Mouse (Mus musculus): ENCODE measurements around the gene Cxcr5. TPM values are rescaled to one million over a fixed set of nuclear protein-coding genes. Genes with fewer than 3 reads are reported as not detected.

Gene Cxcr5
- polyA plus RNA-seq, 1 experiment from 2014 or later = 0.05 TPM

DNA sequence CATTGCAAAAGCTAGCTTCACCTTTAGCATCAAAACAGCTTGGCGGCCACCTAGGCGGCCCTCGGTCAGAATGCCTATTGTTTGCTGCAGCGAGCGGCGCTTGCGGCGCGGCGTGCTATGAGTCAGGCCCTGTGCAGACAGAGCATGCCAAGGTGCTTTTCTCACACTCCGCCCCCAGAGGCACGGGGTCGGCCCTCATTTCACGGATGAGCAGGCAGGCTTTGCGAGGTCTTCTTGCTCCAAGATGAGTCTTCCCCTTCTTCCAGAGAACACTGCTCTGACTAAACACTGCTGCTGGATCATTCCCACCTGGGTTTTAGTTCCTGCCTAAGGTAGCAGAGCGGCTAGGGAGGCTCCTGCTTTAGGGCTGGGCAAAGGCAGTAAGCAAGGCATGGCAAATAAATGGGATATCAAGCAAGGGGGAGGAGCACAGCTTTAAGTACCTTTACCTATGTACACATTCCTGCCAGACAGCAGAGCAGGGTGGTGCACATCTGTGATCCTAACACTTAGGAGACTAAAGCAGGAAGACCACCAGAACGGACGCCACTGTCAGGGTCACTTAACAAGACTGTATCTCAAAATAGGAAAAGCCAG, 37.3 kb upstream of the Cxcr5 start:
- peak overlapping the region; percentile 64 for H3K4me2 ChIP-seq
- H3K4me3 ChIP-seq = peak overlapping the region; percentile 35
- whole genome bisulfite sequencing = 6% methylated on average over 18 of the region's 18 CpGs
- H3K9ac ChIP-seq = peak overlapping the region; percentile 41
- no peak overlapping the region for H3K27ac ChIP-seq
- H3K36me3 ChIP-seq = no peaks in the 10 kb centered on the region
- peaks cover 29% of the 10 kb centered on the region for H3K4me1 ChIP-seq (replicated peaks)
- 0 out of 2 replicates have a peak, but pooled peaks have one; percentile 53 for ATAC-seq (replicated peaks; ENCODE audit: insufficient number of reproducible peaks, insufficient read depth, low FRiP score, low read depth)
- H3K27me3 ChIP-seq = no peaks in the 10 kb centered on the region
- H3K9me3 ChIP-seq (replicated peaks) = no peaks in the 10 kb centered on the region

DNA sequence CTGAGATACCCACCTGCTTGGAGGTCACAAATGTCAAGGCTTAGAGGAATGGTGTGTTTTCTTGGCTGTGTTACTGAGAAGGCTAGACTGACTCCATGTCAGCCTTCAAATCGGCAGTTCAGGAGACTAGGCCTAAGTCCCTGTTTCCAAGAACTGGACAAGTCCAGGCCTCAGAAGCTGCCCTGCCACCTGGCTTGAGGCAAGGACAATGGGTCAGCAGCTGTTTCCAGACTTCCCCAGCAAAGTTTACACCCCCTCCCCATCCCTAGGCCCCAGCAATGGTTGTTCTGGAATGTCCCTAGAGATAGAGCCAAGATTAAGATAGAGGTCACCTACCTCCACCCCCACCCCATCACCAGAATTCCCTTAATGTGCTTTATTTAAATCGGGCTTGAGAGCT, 36.1 kb upstream of the Cxcr5 start:
- 81% methylated on average over 2 of the region's 2 CpGs for WGBS
- no peak for ATAC-seq (replicated peaks; ENCODE audit: insufficient number of reproducible peaks, insufficient read depth, low FRiP score, low read depth)
- H3K9me3 ChIP-seq (replicated peaks) = no peaks in the 10 kb centered on the region

GRCm38 (mm10) chr9:44595537-44595930, 33.9 kb upstream of the Cxcr5 start:
- Histone ChIP-seq H3K4me1 (replicated peaks) (peaks cover 22% of the 10 kb centered on the region), H3K4me2 (no peak overlapping the region), H3K9me3 (replicated peaks) (no peaks in the 10 kb centered on the region), H3K9ac (no peak overlapping the region), H3K27ac (no peak overlapping the region), H3K36me3 (no peaks in the 10 kb centered on the region), H3K4me3 (no peak overlapping the region), H3K27me3 (no peaks in the 10 kb centered on the region)
- 80% methylated on average over 1 of the region's 1 CpGs for WGBS
- no peak for ATAC-seq (replicated peaks; ENCODE audit: insufficient number of reproducible peaks, insufficient read depth, low FRiP score, low read depth)

More for the DNA sequence above, 36.1 kb upstream of the Cxcr5 start:
- H3K4me1 ChIP-seq (replicated peaks) = peaks cover 24% of the 10 kb centered on the region
- no peak overlapping the region for H3K9ac ChIP-seq
- no peak overlapping the region for H3K27ac ChIP-seq
- no peak overlapping the region for H3K4me2 ChIP-seq
- no peaks in the 10 kb centered on the region for H3K36me3 ChIP-seq
- no peak overlapping the region for H3K4me3 ChIP-seq
- H3K27me3 ChIP-seq = no peaks in the 10 kb centered on the region

GRCm38 (mm10) chr9:44594901-44595536, 33.3 kb upstream of the Cxcr5 start:
- no peak overlapping the region for H3K4me3 ChIP-seq
- no peaks in the 10 kb centered on the region for H3K36me3 ChIP-seq
- H3K27ac ChIP-seq = no peak overlapping the region
- H3K9me3 ChIP-seq (replicated peaks) = no peaks in the 10 kb centered on the region
- ATAC-seq (replicated peaks; ENCODE audit: insufficient number of reproducible peaks, insufficient read depth, low FRiP score, low read depth) = no peak
- WGBS = 84% methylated on average over 9 of the region's 9 CpGs
- H3K4me1 ChIP-seq (replicated peaks) = peaks cover 20% of the 10 kb centered on the region
- no peak overlapping the region for H3K4me2 ChIP-seq
- no peaks in the 10 kb centered on the region for H3K27me3 ChIP-seq
- H3K9ac ChIP-seq = no peak overlapping the region

- WGBS = 72% methylated on average over 4 of the region's 4 CpGs
- H3K4me3 ChIP-seq = no peak overlapping the region
- peaks cover 9% of the 10 kb centered on the region for H3K4me1 ChIP-seq (replicated peaks)
- ATAC-seq (replicated peaks; ENCODE audit: insufficient number of reproducible peaks, insufficient read depth, low FRiP score, low read depth) = no peak
- H3K4me2 ChIP-seq = no peak overlapping the region
- no peaks in the 10 kb centered on the region for H3K36me3 ChIP-seq
- H3K9ac ChIP-seq = no peak overlapping the region
- H3K27ac ChIP-seq = no peak overlapping the region
- H3K9me3 ChIP-seq (replicated peaks) = no peaks in the 10 kb centered on the region
- H3K27me3 ChIP-seq = no peaks in the 10 kb centered on the region
These were observed 32.2 kb upstream of the Cxcr5 start for GRCm38 (mm10) chr9:44593886-44594285.

DNA sequence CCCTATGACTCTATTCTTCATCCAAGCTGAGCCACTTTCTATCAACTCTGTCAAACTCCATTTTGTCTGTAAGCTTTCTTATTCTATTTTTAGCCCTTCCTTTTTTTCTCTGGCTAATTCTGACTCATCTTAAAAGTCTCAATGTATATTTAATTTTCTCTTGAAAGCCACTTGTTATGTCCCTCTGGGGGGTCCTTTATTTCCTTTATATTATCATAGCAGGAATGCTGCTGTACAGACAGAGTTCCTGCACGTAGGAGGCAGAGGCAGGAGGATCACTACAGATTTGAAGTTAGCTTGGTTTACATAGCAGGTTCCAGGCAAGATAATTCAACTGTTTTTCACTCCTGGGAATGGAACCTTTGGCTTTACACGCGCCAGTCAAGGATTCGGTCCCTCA, 31.5 kb upstream of the Cxcr5 start:
- Histone ChIP-seq H3K4me2 (no peak overlapping the region), H3K27me3 (no peaks in the 10 kb centered on the region), H3K9me3 (replicated peaks) (no peaks in the 10 kb centered on the region), H3K9ac (no peak overlapping the region), H3K4me3 (no peak overlapping the region), H3K4me1 (replicated peaks) (0 out of 2 replicates have a peak, but pooled peaks cover 3% of the 10 kb centered on the region), H3K36me3 (no peaks in the 10 kb centered on the region), H3K27ac (no peak overlapping the region)
- ATAC-seq (replicated peaks; ENCODE audit: insufficient number of reproducible peaks, insufficient read depth, low FRiP score, low read depth) = no peak
- 80% methylated on average over 4 of the region's 4 CpGs for WGBS

DNA sequence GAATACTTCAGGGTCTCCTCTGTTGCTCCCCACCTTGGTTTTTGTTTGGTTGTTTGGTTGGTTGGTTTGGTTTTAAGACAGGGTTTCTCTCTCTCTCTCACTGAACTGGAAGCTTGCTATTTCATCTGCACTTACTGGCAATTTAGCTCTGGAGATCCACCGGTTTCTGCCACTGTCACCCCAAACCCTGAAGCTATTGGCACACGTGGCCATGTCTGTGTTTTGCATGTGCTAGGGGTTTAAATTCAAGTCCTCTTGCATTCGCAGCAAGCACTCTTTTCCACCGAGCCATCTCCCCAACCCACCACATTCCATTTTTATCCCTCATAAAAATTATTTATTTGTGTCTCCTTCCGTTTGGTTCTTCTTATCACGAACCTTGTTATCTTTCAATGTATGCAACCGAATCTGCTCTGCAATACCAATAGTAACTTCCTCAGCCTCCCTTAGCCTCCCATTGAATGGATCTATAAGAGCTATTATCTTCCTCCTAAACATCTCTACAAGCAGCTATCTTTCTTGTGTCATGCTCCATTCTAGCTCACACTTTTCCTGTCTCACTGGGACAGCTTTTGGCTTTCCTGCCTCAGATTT, 30.0 kb upstream of the Cxcr5 start:
- Histone ChIP-seq H3K9ac (no peak overlapping the region), H3K27ac (no peak overlapping the region), H3K36me3 (no peaks in the 10 kb centered on the region), H3K4me3 (no peak overlapping the region), H3K4me2 (no peak overlapping the region), H3K9me3 (replicated peaks) (no peaks in the 10 kb centered on the region), H3K27me3 (no peaks in the 10 kb centered on the region), H3K4me1 (replicated peaks) (0 out of 2 replicates have a peak, but pooled peaks cover 1% of the 10 kb centered on the region)
- 58% methylated on average over 7 of the region's 7 CpGs for WGBS
- no peak for ATAC-seq (replicated peaks; ENCODE audit: insufficient number of reproducible peaks, insufficient read depth, low FRiP score, low read depth)

- H3K27ac ChIP-seq = no peak overlapping the region
- no peaks in the 10 kb centered on the region for H3K36me3 ChIP-seq
- H3K9ac ChIP-seq = no peak overlapping the region
- H3K9me3 ChIP-seq (replicated peaks) = no peaks in the 10 kb centered on the region
- H3K4me3 ChIP-seq = no peak overlapping the region
- no peak for ATAC-seq (replicated peaks; ENCODE audit: insufficient number of reproducible peaks, insufficient read depth, low FRiP score, low read depth)
- H3K27me3 ChIP-seq = no peaks in the 10 kb centered on the region
- no peaks in the 10 kb centered on the region for H3K4me1 ChIP-seq (replicated peaks)
- WGBS = 38% methylated on average over 2 of the region's 2 CpGs
- H3K4me2 ChIP-seq = no peak overlapping the region
These were observed 29.3 kb upstream of the Cxcr5 start for GRCm38 (mm10) chr9:44590969-44591368.

- Histone ChIP-seq H3K9ac (no peak overlapping the region), H3K9me3 (replicated peaks) (no peaks in the 10 kb centered on the region), H3K36me3 (no peaks in the 10 kb centered on the region), H3K4me2 (no peak overlapping the region), H3K27ac (no peak overlapping the region), H3K4me3 (no peak overlapping the region), H3K4me1 (replicated peaks) (no peaks in the 10 kb centered on the region), H3K27me3 (no peaks in the 10 kb centered on the region)
- no peak for ATAC-seq (replicated peaks; ENCODE audit: insufficient number of reproducible peaks, insufficient read depth, low FRiP score, low read depth)
These were observed 27.4 kb upstream of the Cxcr5 start for GRCm38 (mm10) chr9:44589095-44589494.

GRCm38 (mm10) chr9:44588605-44589004, 26.9 kb upstream of the Cxcr5 start:
- H3K4me3 ChIP-seq = no peak overlapping the region
- no peaks in the 10 kb centered on the region for H3K9me3 ChIP-seq (replicated peaks)
- WGBS = 52% methylated on average over 9 of the region's 9 CpGs
- H3K27ac ChIP-seq = no peak overlapping the region
- no peaks in the 10 kb centered on the region for H3K27me3 ChIP-seq
- no peaks in the 10 kb centered on the region for H3K4me1 ChIP-seq (replicated peaks)
- H3K9ac ChIP-seq = no peak overlapping the region
- no peak overlapping the region for H3K4me2 ChIP-seq
- no peaks in the 10 kb centered on the region for H3K36me3 ChIP-seq
- no peak for ATAC-seq (replicated peaks; ENCODE audit: insufficient number of reproducible peaks, insufficient read depth, low FRiP score, low read depth)

DNA sequence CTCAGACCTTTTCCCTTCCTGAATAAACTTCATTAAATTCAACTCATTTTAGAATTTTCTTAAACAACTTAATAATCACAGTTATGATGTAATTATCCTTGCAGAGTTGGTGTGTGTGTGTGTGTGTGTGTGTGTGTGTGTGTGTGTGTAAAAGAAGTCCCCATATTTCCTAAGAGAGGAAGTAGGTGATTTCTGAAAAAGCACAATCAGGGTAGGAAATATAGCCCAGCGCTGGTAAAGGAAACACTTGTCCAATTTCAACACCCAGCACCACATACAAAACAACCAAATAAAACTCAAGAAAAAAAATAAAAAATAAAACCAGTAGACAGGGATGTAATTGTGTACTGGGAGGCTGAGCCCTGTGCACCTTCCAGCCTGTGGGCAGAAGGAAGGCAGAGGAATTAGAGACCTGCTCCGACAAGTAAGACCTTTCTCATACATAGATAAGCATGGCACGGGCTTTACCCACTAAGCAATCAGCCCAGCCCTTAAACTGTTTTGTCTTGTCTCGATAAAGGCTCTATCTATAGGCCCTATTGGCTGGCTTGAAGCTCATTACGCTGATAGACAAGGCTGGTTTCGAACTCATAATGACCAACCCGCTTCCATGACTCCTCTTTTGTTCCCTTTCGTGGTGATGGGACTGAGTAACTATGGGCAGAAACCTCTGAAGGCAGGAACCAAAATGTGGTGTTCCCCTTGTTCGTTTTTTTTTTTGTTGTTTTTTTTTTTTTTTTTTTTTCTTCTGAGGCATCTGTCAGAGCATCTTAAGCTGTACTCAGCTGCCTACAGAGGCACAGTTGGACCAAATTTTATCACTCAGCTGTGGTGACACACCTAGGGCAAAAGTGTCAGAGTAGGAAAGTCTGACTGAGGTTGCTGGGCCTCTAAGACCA, 25.8 kb upstream of the Cxcr5 start:
- Histone ChIP-seq H3K27ac (no peak overlapping the region), H3K4me3 (no peak overlapping the region), H3K27me3 (no peaks in the 10 kb centered on the region), H3K9ac (no peak overlapping the region), H3K4me1 (replicated peaks) (no peaks in the 10 kb centered on the region), H3K9me3 (replicated peaks) (no peaks in the 10 kb centered on the region), H3K36me3 (no peaks in the 10 kb centered on the region), H3K4me2 (no peak overlapping the region)
- ATAC-seq (replicated peaks; ENCODE audit: insufficient number of reproducible peaks, insufficient read depth, low FRiP score, low read depth) = no peak
- 76% methylated on average over 9 of the region's 9 CpGs for WGBS
